Mouse (Mus musculus) liver, embryonic 14.5 days (tissue): Measurements from ENCODE around the gene Rbms2. TPM values are rescaled to one million over a fixed set of nuclear protein-coding genes. Genes with fewer than 3 reads are reported as not detected.

Experiments used
- ATAC-seq: fragments of 200-750 bp; cut with Nextera tagmentation; 2 replicates; pipeline ENCODE4 v1.8.0; 2017; ENCODE audit warnings: moderate number of reproducible peaks, mild to moderate bottlenecking, moderate library complexity; ENCODE audit not compliant: insufficient read depth
- DNase-seq, 3 experiments: peaks; one replicate each; pipeline ENCODE4 v3.0.0-alpha.2; 2012 to 2013; ENCODE audit warnings: low read depth in 3 of 3, low spot score in 3 of 3
- H3K27ac ChIP-seq: fragments of 300-500 bp; sonication (generic); 2 replicates; pipeline ENCODE4 v1.5.1; 2014; ENCODE audit warnings: moderate library complexity, mild to moderate bottlenecking, control low read depth, inconsistent platforms
- H3K27me3 ChIP-seq: fragments of 300-500 bp; sonication (generic); 2 replicates; pipeline ENCODE4 v1.6.1; 2014; ENCODE audit warnings: mild to moderate bottlenecking, low read length, moderate library complexity; ENCODE audit not compliant: control insufficient read depth, insufficient read depth
- H3K36me3 ChIP-seq: fragments of 300-500 bp; sonication (generic); replicated peaks from 2 replicates; pipeline ENCODE4 v1.6.1; 2014; ENCODE audit warnings: low read depth; ENCODE audit not compliant: control insufficient read depth, insufficient read depth
- H3K4me1 ChIP-seq, 2 experiments: fragments of 200-500 bp in 1 of 2; fragments of 300-500 bp in 1 of 2; sonication (generic) in 1 of 2; replicated peaks; 2 replicates each; pipeline ENCODE4 v1.6.1; 2012 to 2014; ENCODE audit warnings: antibody characterized with exemption in 1 of 2, inconsistent platforms in 1 of 2, low read length in 1 of 2; ENCODE audit not compliant: control insufficient read depth in 2 of 2, insufficient read depth in 2 of 2
- H3K4me2 ChIP-seq: fragments of 300-500 bp; sonication (generic); 2 replicates; pipeline ENCODE4 v1.6.1; 2014; ENCODE audit warnings: low read depth, mild to moderate bottlenecking, control low read depth, moderate library complexity
- H3K4me3 ChIP-seq, 2 experiments: fragments of 200-500 bp in 1 of 2; fragments of 300-500 bp in 1 of 2; sonication (generic) in 1 of 2; 2 replicates each; pipeline ENCODE4 v1.5.1; 2012 to 2014; ENCODE audit warnings: low read depth in 2 of 2, low read length in 2 of 2, mild to moderate bottlenecking in 2 of 2, control low read depth in 1 of 2, inconsistent platforms in 1 of 2, moderate library complexity in 1 of 2; ENCODE audit not compliant: insufficient read depth in 1 of 2
- H3K9ac ChIP-seq: fragments of 300-500 bp; sonication (generic); replicated peaks from 2 replicates; pipeline ENCODE4 v1.6.1; 2014; ENCODE audit warnings: mild to moderate bottlenecking, control low read depth, moderate library complexity
- H3K9me3 ChIP-seq: fragments of 300-500 bp; sonication (generic); 2 replicates; pipeline ENCODE4 v1.6.1; 2016; ENCODE audit warnings: low read length, mixed read lengths; ENCODE audit not compliant: control insufficient read depth
- CTCF ChIP-seq: IDR thresholded peaks from 2 replicates; pipeline ENCODE4 v1.5.1; 2016; ENCODE audit warnings: antibody characterized with exemption, low read depth, control low read depth
- EP300 ChIP-seq: IDR thresholded peaks from 2 replicates; pipeline ENCODE4 v1.6.1; 2016; ENCODE audit warnings: antibody characterized with exemption, low read depth
- WGBS: fragments of 180-500 bp; shearing (Covaris S2); extraction: QIAGEN DNeasy Blood & Tissue Kit; methylation state at CpG from one replicate; pipeline ENCODE4 v1.1.7; 2014; ENCODE audit not compliant: insufficient replicate concordance; 5-methylcytosine and 5-hydroxymethylcytosine counted together
- polyA plus RNA-seq, 2 experiments: library from polyadenylated mRNA; depleted of rRNA in 1 of 2; stranded (reverse) in 1 of 2; unstranded in 1 of 2; fragments of >200 nt; fragmentation: Nextera tagmentation in 1 of 2; extraction: Ambion mirVana in 1 of 2; gene quantifications; 2 replicates each; pipeline versions ENCODE4 v1.2.1 to v1.2.3; 2012 to 2014

The Rbms2 gene
- polyA plus RNA-seq, 2 experiments: 4.5 to 9.5 TPM

DNA sequence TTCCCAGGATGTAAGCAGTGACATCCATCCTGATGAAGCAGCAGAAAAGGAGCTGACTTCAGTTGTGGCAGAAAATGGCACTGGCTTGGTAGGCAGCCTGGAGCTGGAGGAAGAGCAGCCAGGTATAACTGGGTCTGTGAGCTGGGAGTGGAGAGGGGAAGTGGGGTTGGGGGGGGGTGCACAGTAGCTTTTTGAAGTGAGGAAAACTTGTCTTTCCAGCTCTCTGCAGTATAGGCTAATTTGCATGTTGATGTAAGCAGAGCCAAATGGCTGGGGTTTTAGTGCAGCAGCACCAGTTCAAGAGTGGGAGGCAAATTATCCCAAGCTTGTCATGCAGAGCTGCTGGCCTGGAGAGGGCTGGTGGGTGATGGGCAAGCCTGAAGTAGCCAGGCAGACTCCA, 68.9 kb downstream of the Rbms2 start:
- ATAC-seq: no peak
- no peaks in the 10 kb centered on the region for H3K4me1 ChIP-seq
- H3K36me3 ChIP-seq: peaks cover 48% of the 10 kb centered on the region
- no peaks in the 10 kb centered on the region for H3K9me3 ChIP-seq
- H3K4me2 ChIP-seq: no peak overlapping the region
- no peak overlapping the region for H3K27ac ChIP-seq
- H3K27me3 ChIP-seq: no peaks in the 10 kb centered on the region
- no peak overlapping the region for H3K4me3 ChIP-seq
- no peak overlapping the region for H3K9ac ChIP-seq
- DNase-seq: no peak
- no peak for TF ChIP-seq CTCF
- TF ChIP-seq EP300: no peak

DNA sequence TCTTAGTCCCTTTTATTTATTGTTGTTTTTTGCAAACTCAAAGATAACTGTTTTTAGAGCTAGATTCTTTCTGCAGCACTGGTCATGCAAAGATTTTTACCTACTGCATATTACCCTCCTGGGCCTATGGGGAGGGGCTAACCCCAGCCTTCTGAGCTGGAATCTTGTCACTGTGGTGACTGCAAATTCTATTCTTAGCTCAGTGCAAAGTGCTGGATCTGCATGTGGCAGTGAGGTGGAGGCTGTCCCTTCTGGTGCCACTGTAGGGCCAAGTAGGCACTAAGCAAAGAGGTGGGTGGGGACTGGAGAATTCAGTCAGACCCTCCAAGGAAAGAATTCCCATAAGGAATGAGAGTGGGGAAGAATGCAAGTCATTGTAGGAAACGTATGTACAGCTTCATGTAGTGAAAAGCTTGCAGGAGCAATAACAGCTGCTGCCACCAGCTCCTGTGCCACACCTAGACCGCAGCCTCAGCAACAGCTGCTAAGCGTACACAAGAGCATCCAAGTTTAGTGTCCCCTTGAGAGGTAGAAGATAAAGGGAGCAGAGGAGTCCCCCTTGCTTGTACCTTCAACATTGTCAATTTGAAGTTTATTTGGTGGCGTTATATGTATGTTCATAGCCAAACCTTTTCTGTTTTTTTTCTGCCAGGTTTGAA, 69.9 kb downstream of the Rbms2 start:
- no peak for TF ChIP-seq CTCF
- 83% methylated on average over 4 of the region's 4 CpGs for WGBS

DNA sequence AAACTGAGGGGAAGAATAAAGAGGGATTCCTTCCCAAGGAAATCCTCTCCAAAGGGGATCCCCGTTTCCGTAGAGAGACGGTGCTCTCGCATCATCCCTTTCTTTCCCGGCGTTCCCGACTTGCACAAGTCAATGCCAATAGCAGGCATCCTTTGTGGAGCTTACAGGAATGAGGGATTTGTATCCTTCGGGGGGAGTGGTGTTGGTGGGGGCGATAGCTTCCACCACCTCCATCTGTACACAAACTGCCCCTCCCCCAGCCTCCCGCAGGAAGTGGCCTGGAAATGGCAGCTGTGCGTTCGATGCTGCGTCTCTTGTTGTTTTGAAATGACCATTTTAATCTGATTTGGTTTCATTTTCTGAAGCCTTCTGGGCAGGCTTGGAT, 82.5 kb downstream of the Rbms2 start:
- peak overlapping the region; percentile 80 to 88 for H3K4me3 ChIP-seq
- H3K9me3 ChIP-seq: no peaks in the 10 kb centered on the region
- no peaks in the 10 kb centered on the region; the same call in none of the 2 replicates for H3K36me3 ChIP-seq
- WGBS: under 1% methylated on average over 13 of the region's 13 CpGs
- no peak for ATAC-seq
- peak overlapping the region; percentile 20 for H3K27ac ChIP-seq
- H3K9ac ChIP-seq: peak overlapping the region; percentile 89
- TF ChIP-seq EP300 (no peak), CTCF (no peak)
- no peaks in the 10 kb centered on the region for H3K27me3 ChIP-seq
- peaks cover 32 to 34% of the 10 kb centered on the region in 2 experiments for H3K4me1 ChIP-seq
- DNase-seq: no peak
- H3K4me2 ChIP-seq: peak overlapping the region; percentile 88

More for the DNA sequence above, 69.9 kb downstream of the Rbms2 start:
- ATAC-seq (no peak), DNase-seq (no peak)
- Histone ChIP-seq H3K36me3 (peaks cover 41% of the 10 kb centered on the region), H3K9ac (no peak overlapping the region), H3K4me3 (no peak overlapping the region), H3K4me1 (no peaks in the 10 kb centered on the region), H3K27me3 (no peaks in the 10 kb centered on the region), H3K9me3 (no peaks in the 10 kb centered on the region), H3K4me2 (no peak overlapping the region), H3K27ac (no peak overlapping the region)

DNA sequence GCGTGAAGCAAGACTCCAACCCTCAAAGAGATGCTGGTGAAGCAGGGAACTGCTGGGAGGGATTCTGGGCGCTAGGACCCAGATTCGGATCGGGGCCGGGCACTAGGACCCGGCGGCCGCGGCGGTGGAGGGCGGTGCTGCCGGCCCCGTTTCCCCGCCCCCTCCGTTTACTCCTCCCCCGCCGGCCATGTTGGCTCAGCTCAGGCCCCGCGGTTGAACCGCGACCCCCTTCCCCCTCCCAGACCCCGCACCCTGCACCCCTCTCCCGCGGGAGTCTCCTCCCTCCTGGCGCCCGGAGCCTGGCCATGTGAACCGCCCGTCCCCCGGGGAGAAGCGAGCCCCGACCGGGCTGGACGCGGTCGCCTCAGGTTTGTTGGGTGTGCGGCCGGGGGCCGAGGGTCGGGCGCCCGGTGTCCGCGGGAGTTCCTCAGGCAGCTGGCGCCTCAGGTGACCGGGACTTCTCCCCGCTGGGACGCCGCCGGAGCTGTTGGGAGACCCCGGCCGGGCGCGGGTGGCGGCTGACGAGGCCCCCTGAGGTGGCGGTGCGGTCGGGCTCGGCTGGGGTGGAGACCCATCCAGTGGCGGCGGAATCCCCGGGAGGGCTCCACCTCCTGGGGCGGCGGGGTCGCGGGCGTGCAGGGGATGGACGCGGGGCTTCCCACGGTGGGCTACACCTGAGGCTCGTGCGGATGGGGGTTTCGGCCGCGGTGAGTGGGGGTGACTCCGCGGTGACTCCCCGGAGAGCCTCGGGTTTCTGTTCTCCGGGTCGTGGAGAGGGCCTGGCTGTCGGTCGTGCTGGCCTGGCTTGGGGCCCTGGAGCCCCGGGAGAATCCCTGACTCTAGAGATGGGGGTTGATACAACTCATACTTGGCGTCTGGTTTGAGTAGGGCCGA, 83.2 kb downstream of the Rbms2 start:
- WGBS: under 1% methylated on average over 86 of the region's 86 CpGs
- H3K4me2 ChIP-seq: peak overlapping the region; percentile 88
- TF ChIP-seq EP300 (no peak), CTCF (peak; percentile 8; the same call in 1 of the 2 replicates)
- peak overlapping the region; percentile 80 to 88 for H3K4me3 ChIP-seq
- H3K27me3 ChIP-seq: no peaks in the 10 kb centered on the region
- peaks cover 35 to 36% of the 10 kb centered on the region in 2 experiments for H3K4me1 ChIP-seq
- no peaks in the 10 kb centered on the region; the same call in 1 of the 2 replicates for H3K36me3 ChIP-seq
- peak; percentile 55 for ATAC-seq
- peak overlapping the region; percentile 89 for H3K9ac ChIP-seq
- DNase-seq: peak in 2 of 3 experiments; percentile 64 to 71
- no peaks in the 10 kb centered on the region for H3K9me3 ChIP-seq
- peak overlapping the region; percentile 20 for H3K27ac ChIP-seq

DNA sequence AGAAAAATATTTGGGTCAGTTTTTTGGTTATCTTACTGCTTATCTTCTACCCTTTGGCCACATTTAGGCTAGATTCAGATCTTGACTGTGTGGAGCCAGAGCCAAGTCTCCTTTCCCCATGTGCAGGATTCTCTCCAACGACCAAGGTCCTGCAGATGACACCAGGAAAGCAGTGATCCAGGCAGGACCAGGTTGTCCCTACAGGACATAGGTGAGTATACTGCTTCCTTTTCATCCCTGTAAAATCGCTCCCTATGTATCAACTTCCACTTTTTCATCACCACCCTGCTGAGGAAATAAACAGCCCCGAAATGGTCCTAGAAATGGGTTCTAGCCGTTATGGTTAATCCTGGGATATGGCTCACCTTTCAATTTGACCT, 83.8 kb downstream of the Rbms2 start:
- peak overlapping the region; percentile 43; the same call in 1 of the 2 replicates for H3K9ac ChIP-seq
- H3K27me3 ChIP-seq: no peaks in the 10 kb centered on the region
- DNase-seq (no peak), ATAC-seq (no peak)
- 14% methylated on average over 4 of the region's 4 CpGs for WGBS
- no peak for TF ChIP-seq CTCF
- TF ChIP-seq EP300: no peak
- H3K27ac ChIP-seq: peak overlapping the region; percentile 50
- H3K36me3 ChIP-seq: no peaks in the 10 kb centered on the region; the same call in 1 of the 2 replicates
- peak overlapping the region; percentile 49 to 88 for H3K4me3 ChIP-seq
- H3K9me3 ChIP-seq: no peaks in the 10 kb centered on the region
- peaks cover 38 to 40% of the 10 kb centered on the region in 2 experiments for H3K4me1 ChIP-seq
- peak overlapping the region; percentile 88 for H3K4me2 ChIP-seq
